Mouse (Mus musculus) thymus, adult 2 months (tissue): ENCODE results near the gene Jmjd8. TPM values are rescaled to one million over a fixed set of nuclear protein-coding genes. Genes with fewer than 3 reads are reported as not detected.

Experiments
- DNase-seq: peaks from one replicate; pipeline ENCODE4 v3.0.0; 2021
- H3K27ac ChIP-seq: fragments of 200-500 bp; 2 replicates; pipeline ENCODE4 v1.5.1; 2012; ENCODE audit warnings: low read length, control low read depth; ENCODE audit not compliant: control insufficient read depth, insufficient read depth
- H3K27me3 ChIP-seq: fragments of 200-500 bp; 2 replicates; pipeline ENCODE4 v1.6.1; 2012; ENCODE audit warnings: mild to moderate bottlenecking, low read length, moderate library complexity, mixed read lengths; ENCODE audit not compliant: control insufficient read depth, insufficient read depth
- H3K36me3 ChIP-seq: fragments of 200-500 bp; 2 replicates; pipeline ENCODE4 v1.6.1; 2012; ENCODE audit warnings: mild to moderate bottlenecking, low read length, moderate library complexity; ENCODE audit not compliant: control insufficient read depth, insufficient read depth
- H3K4me1 ChIP-seq: fragments of 200-500 bp; replicated peaks from 2 replicates; pipeline ENCODE4 v1.6.1; 2012; ENCODE audit warnings: low read length; ENCODE audit not compliant: control insufficient read depth, insufficient read depth
- H3K4me3 ChIP-seq: fragments of 200-500 bp; 2 replicates; pipeline ENCODE4 v1.5.1; 2012; ENCODE audit warnings: mild to moderate bottlenecking, low read length, control low read depth, moderate library complexity; ENCODE audit not compliant: control insufficient read depth, insufficient read depth
- CTCF ChIP-seq: fragments of 200-500 bp; IDR thresholded peaks from 2 replicates; pipeline ENCODE4 v1.5.1; 2012; ENCODE audit warnings: mild to moderate bottlenecking, control low read depth, low read length, moderate library complexity, borderline replicate concordance; ENCODE audit not compliant: control insufficient read depth, poor library complexity, insufficient read depth; ENCODE audit errors: extremely low read depth
- POLR2A ChIP-seq: fragments of 200-500 bp; IDR thresholded peaks from 2 replicates; pipeline ENCODE4 v1.6.1; 2012; ENCODE audit warnings: mild to moderate bottlenecking, low read length, control low read depth, moderate library complexity; ENCODE audit not compliant: control insufficient read depth, poor library complexity, insufficient read depth; ENCODE audit errors: extremely low read depth
- WGBS: fragments of 180-500 bp; shearing (Covaris S2); methylation state at CpG from one replicate; pipeline ENCODE4 v1.1.7; 2018; 5-methylcytosine and 5-hydroxymethylcytosine counted together
- polyA plus RNA-seq: library from polyadenylated mRNA; depleted of rRNA; stranded (reverse); fragments of >200 nt; gene quantifications from 2 replicates; pipeline ENCODE4 v1.2.3, GENCODE M21; 2012

The Jmjd8 gene
- polyA plus RNA-seq, 1 experiment = 83.2 TPM

DNA sequence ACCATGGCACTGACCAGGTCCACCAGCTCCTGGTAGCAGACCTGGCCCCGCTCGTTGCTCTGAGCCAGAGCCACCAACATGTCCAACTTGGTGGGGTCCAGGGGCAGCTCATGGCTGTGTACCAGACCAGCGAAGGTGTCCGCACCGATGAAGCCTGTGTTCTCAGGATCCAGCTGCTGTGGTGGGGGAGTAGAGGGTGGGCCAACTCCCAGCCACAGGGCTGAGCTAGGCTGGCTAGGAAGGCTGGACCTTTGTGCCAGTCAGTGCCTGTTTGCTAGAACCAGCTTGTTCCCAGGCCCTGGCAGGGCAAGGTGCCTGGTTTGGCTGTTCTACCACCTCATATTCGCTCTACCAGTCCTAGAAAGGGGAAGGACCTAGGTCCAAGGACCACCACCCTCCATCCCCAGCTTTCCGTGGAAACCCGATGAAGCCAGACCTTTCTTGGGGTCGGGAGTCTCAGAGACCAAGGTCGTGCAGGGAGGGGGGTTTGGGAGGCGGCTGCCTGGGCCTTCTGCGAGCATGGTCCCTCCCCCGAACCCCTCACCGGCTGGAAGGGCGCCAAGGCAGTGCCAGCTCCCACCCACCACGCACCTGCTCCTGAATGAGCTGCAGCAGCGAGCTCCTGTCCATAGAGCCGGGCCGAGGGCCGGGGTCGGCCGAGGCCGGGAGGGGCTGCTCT, 7.9 kb downstream of the Jmjd8 start:
- WGBS = 30% methylated on average over 23 of the region's 23 CpGs
- TF ChIP-seq CTCF (no peak), POLR2A (no peak)
- no peak for DNase-seq
- peak overlapping the region; percentile 14 for H3K4me3 ChIP-seq
- peaks cover 39% of the 10 kb centered on the region for H3K4me1 ChIP-seq
- H3K27ac ChIP-seq = no peak overlapping the region
- peaks cover 32% of the 10 kb centered on the region for H3K36me3 ChIP-seq
- H3K27me3 ChIP-seq = no peaks in the 10 kb centered on the region

DNA sequence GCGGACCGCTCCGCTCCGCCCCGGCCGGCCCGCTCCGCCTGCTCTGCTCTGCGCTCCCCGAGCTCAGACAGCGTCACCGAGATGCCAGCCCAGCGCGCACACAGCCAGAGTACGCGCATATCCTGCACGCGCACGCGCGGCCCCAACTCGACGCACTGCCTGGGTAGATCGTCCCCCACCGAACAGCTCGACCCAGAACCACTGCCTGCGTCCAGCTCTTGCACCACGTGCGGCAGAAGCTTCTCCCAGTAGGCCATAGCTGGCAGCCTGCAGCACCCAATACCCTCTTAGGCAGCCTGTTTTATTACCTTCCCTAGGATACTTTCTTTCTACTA, 8.4 kb downstream of the Jmjd8 start, which contains the start of gene Rhbdl1:
Rhbdl1 (minus strand) TSS at position 220 of the 335 bp plus-strand sequence.
- H3K27ac ChIP-seq = no peak within 1 kb of the TSS
- H3K4me1 ChIP-seq = peaks cover 34% of the 10 kb centered on the region
- H3K27me3 ChIP-seq = no peaks in the 10 kb centered on the region
- peak within 1 kb of the TSS; percentile 14 for H3K4me3 ChIP-seq
- DNase-seq = no peak
- 8% methylated on average over 29 of the region's 29 CpGs for WGBS
- TF ChIP-seq CTCF (peak; percentile 18; the same call in 1 of the 2 replicates), POLR2A (no peak)
- peaks cover 36% of the 10 kb centered on the region for H3K36me3 ChIP-seq

DNA sequence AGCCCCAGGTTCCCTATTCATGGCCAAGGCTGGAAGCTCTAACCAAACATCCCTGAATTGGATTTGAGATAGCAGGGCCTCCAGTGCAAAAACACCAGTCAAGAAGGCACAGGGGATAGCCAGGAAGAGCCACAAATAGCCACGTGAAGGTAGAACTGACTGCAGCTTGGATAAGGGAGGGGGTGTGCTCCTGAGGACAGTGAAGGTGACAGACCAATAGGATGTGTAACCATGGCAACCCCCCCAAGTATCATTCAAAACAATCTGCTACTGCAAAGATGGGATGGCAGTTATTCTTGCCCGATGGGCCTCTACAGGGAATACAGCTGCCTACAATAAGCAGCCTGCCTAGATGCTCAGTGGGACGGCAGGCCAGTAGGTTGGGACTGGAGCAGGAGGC, 8.9 kb downstream of the Jmjd8 start:
- H3K4me1 ChIP-seq = peaks cover 31% of the 10 kb centered on the region
- H3K27me3 ChIP-seq = no peaks in the 10 kb centered on the region
- DNase-seq = no peak
- H3K36me3 ChIP-seq = peaks cover 36% of the 10 kb centered on the region
- no peak for TF ChIP-seq CTCF
- no peak for TF ChIP-seq POLR2A
- no peak overlapping the region for H3K4me3 ChIP-seq
- WGBS = 81% methylated on average over 3 of the region's 3 CpGs
- no peak overlapping the region for H3K27ac ChIP-seq

DNA sequence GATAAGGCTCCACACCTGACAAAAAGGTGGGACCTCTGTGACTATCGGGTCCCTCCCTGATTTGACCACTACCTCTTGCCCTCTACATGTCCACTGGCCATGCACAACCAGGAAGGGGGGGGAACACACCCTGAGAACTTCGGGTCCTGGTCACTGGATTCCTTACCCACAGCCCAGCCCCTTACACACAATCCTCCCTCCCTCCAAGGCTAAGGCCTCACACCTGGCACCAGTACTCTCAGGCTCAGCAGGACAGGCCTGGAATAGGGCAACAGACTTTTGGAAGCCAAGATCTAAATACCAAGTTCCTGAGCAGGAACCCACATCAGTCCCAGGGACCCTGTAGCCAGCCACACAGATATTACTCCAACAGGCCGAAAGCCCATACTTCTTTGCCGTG, 10.2 kb downstream of the Jmjd8 start:
- Histone ChIP-seq H3K27ac (no peak overlapping the region), H3K4me1 (peaks cover 36% of the 10 kb centered on the region), H3K4me3 (no peak overlapping the region), H3K27me3 (no peaks in the 10 kb centered on the region), H3K36me3 (peaks cover 36% of the 10 kb centered on the region)
- 93% methylated on average over 4 of the region's 4 CpGs for WGBS
- no peak for DNase-seq
- TF ChIP-seq POLR2A (no peak), CTCF (no peak)

DNA sequence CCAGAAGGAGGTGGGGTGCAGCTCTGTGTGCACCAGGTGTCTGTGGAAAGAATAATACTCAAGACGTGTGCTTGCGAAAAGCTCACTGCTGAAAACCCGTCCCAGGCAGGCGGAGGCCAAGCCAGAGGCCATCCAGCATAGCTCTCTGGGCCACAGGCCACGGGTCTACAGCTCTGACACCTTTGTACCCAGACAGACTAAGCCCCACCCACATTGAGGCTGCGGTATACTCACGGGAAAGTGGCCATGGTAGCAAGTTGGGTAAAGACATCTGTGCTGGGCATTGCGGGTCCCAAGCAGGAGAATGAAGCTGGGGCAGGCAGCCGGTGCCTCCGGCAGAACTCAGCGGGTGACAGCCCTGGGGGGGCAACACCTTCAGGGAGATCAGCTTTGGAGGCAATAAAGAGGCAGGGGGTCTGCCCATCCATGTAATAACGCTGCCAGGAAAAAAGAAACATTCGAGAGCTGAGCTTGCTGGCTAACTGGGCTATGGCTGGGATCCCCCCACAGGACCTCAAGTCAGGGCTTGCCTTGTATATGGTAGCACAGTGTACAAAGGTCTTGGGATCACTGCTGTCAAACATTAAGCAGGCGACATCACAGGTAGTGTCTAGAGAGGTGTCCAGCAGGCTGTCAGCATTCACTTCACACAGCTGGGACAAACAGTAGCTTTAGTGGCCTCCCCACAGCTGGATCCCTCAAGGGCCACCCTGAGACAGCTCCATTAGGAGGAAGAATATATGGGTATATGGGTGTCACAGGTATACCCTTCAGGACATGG, 11.0 kb downstream of the Jmjd8 start:
- 94% methylated on average over 14 of the region's 14 CpGs for WGBS
- Histone ChIP-seq H3K4me3 (no peak overlapping the region), H3K4me1 (peaks cover 28% of the 10 kb centered on the region), H3K27me3 (no peaks in the 10 kb centered on the region), H3K27ac (no peak overlapping the region), H3K36me3 (peaks cover 36% of the 10 kb centered on the region)
- TF ChIP-seq CTCF (no peak), POLR2A (no peak)
- DNase-seq = no peak

DNA sequence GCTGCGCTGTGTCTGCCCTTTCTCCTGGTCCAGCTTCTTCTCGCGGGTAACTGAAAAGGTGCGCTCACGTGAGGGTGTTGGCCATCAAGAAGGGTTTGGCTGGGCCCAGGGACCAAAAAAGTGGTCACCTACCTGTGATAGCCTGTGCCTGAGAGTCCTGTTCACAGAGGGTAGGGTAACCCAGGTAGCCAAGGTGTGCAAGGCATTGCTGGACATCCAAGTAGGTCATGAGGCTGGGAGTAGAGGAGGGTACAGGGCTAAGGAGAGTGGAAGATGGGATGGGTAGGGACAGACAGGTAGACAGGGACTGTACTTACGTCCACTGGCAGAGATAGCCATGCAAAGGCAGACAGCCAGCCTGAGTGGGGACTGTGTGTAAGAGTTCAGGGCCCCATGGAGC, 11.9 kb downstream of the Jmjd8 start:
- DNase-seq = no peak
- TF ChIP-seq POLR2A = no peak
- no peak for TF ChIP-seq CTCF
- Histone ChIP-seq H3K4me3 (no peak overlapping the region), H3K27ac (no peak overlapping the region), H3K27me3 (no peaks in the 10 kb centered on the region), H3K36me3 (peaks cover 36% of the 10 kb centered on the region), H3K4me1 (peaks cover 33% of the 10 kb centered on the region)
- 99% methylated on average over 6 of the region's 6 CpGs for WGBS
